Mouse (Mus musculus) G1E (cell line): ENCODE data around the gene Ppcs.

Source experiments
- CTCF ChIP-seq: IDR thresholded peaks from 2 replicates; pipeline ENCODE4 v1.5.1; 2012; ENCODE audit warnings: low read depth, low read length, inconsistent platforms, mixed read lengths
- GATA1 ChIP-seq: IDR thresholded peaks from 2 replicates; pipeline ENCODE4 v1.6.1; 2012; ENCODE audit warnings: borderline replicate concordance, low read length, inconsistent platforms, mixed read lengths
- TAL1 ChIP-seq: conservative IDR thresholded peaks from 2 replicates; pipeline ENCODE4 v1.6.1; 2012; ENCODE audit warnings: low read depth, low read length, inconsistent platforms, mixed read lengths

DNA sequence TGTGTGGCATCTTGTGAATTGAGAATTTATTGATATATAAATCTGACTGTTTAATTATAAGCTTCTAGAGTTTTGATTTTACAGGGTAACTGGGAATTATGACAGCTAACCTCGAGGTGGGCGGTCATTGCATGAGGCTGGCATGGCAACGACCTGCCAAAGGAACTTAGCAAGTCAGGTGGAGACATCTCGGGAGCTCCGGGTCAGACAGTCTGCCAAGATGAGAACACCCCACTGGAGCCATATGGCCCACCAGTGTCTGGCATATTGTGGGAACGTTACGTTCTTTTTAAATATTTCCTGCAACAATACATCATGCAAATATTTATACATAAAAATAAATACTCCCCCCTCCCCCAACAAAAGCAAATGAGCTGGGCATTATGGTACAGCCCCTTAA, 23.5 kb downstream of the Ppcs start:
- no peak for TF ChIP-seq CTCF
- TF ChIP-seq GATA1, result no peak
- no peak for TF ChIP-seq TAL1
